Mouse (Mus musculus): Measurements from ENCODE around the gene Alkbh4. TPM values are rescaled to one million over a fixed set of nuclear protein-coding genes. Genes with fewer than 3 reads are reported as not detected.

Alkbh4 gene
- polyA plus RNA-seq, 1 experiment from 2014 or later = 12.0 TPM

DNA sequence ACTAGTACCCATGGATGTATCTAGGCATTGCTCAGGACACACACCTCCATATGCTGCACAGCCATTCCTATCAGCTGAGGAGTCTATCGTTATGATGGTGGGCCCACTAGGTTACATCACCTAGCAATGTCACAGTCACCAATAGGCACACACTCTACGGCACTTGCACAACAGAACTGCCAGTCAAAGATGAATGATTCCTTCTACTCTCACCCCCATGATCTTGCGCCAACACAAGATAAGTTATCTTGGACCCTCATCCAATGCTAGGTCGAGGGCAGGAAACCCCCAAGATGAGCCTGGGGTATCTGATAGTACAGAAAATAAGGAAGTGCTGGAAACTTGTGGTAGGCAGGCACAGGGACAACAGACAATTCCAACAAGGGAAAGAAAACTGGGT is 46.9 kb downstream of the Alkbh4 start:
- H3K36me3 ChIP-seq (replicated peaks) = peaks cover 88% of the 10 kb centered on the region
- 32% methylated on average over 4 of the region's 4 CpGs for WGBS (ENCODE audit: insufficient replicate concordance)

DNA sequence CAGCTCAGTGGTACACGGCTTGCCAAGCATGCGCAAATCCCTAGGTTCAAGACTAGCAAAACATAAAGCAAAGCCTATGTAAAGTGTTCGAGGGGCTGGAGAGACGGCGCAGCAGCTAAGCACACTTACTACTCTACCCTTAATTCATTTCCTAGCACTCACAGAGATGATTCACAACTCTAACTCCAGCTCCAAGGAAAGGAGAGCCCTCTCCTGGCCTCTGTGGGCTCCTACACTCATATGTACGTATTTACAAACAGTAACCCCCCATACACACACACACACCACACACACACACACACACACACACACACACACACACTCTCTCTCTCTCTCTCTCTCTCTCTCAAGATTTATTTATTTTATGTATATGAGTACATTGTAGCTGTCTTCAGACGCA is 47.8 kb downstream of the Alkbh4 start:
- Histone ChIP-seq H3K4me1 (replicated peaks) (0 out of 2 replicates have a peak, but pooled peaks cover 2% of the 10 kb centered on the region), H3K27ac (replicated peaks) (no peak overlapping the region), H3K4me2 (no peak overlapping the region), H3K27me3 (no peaks in the 10 kb centered on the region), H3K36me3 (replicated peaks) (peaks cover 89% of the 10 kb centered on the region), H3K4me3 (replicated peaks) (no peak overlapping the region), H3K9me3 (replicated peaks) (no peaks in the 10 kb centered on the region), H3K9ac (no peak overlapping the region)
- WGBS (ENCODE audit: insufficient replicate concordance) = 69% methylated on average over 7 of the region's 7 CpGs
- ATAC-seq (ENCODE audit: insufficient read depth) = no peak

More for the DNA sequence above, 46.9 kb downstream of the Alkbh4 start:
- no peak overlapping the region for H3K9ac ChIP-seq
- no peaks in the 10 kb centered on the region for H3K9me3 ChIP-seq (replicated peaks)
- H3K4me3 ChIP-seq (replicated peaks) = no peak overlapping the region
- H3K4me2 ChIP-seq = no peak overlapping the region
- 0 out of 2 replicates have a peak, but pooled peaks cover 5% of the 10 kb centered on the region for H3K4me1 ChIP-seq (replicated peaks)
- H3K27me3 ChIP-seq = no peaks in the 10 kb centered on the region
- no peak for ATAC-seq (ENCODE audit: insufficient read depth)
- H3K27ac ChIP-seq (replicated peaks) = no peak overlapping the region

GRCm38 (mm10) chr5:136186723-136187122 is 50.8 kb downstream of the Alkbh4 start:
- no peak overlapping the region for H3K4me3 ChIP-seq (replicated peaks)
- WGBS (ENCODE audit: insufficient replicate concordance) = 27% methylated on average over 4 of the region's 4 CpGs
- 0 out of 2 replicates have a peak, but pooled peaks cover 2% of the 10 kb centered on the region for H3K4me1 ChIP-seq (replicated peaks)
- H3K4me2 ChIP-seq = no peak overlapping the region
- H3K27me3 ChIP-seq = no peaks in the 10 kb centered on the region
- no peaks in the 10 kb centered on the region for H3K9me3 ChIP-seq (replicated peaks)
- peaks cover 88% of the 10 kb centered on the region for H3K36me3 ChIP-seq (replicated peaks)
- H3K27ac ChIP-seq (replicated peaks) = no peak overlapping the region
- ATAC-seq (ENCODE audit: insufficient read depth) = no peak
- no peak overlapping the region for H3K9ac ChIP-seq

Small RNAs within 50 kb of the gene (microRNA-seq; reads per million reads assigned to microRNA genes)
- gene Mir7035 = not detected

Other genes with a start within 250 kb of the Alkbh4 start
- 12.6 and 16.1 TPM in 2 replicates for gene Hspb1, start 248.2 kb upstream of the Alkbh4 start, polyA plus RNA-seq (2015; fragmentation: Nextera tagmentation; extraction: Ambion mirVana)
- gene Ywhag, start 201.5 kb upstream of the Alkbh4 start, polyA plus RNA-seq (2015; fragmentation: Nextera tagmentation; extraction: Ambion mirVana) = 60.9 and 65.4 TPM in 2 replicates
- gene Ssc4d, start 161.6 kb upstream of the Alkbh4 start, polyA plus RNA-seq (2015; fragmentation: Nextera tagmentation; extraction: Ambion mirVana) = 1.6 and 1.8 TPM in 2 replicates
- not detected in 2 replicates for gene Zp3, start 156.0 kb upstream of the Alkbh4 start, polyA plus RNA-seq (2015; fragmentation: Nextera tagmentation; extraction: Ambion mirVana)
- gene Dtx2, start 141.3 kb upstream of the Alkbh4 start, polyA plus RNA-seq (2015; fragmentation: Nextera tagmentation; extraction: Ambion mirVana) = 6.7 and 6.9 TPM in 2 replicates
- gene Upk3b, start 97.7 kb upstream of the Alkbh4 start, polyA plus RNA-seq (2015; fragmentation: Nextera tagmentation; extraction: Ambion mirVana) = 3.3 and 3.8 TPM in 2 replicates
- gene Upk3bl, start 81.7 kb upstream of the Alkbh4 start, polyA plus RNA-seq (2015; fragmentation: Nextera tagmentation; extraction: Ambion mirVana) = 0.08 TPM in 1 of 2 replicates, not detected in the other
- 2.1 and 2.2 TPM in 2 replicates for gene Rasa4, start 52.2 kb upstream of the Alkbh4 start, polyA plus RNA-seq (2015; fragmentation: Nextera tagmentation; extraction: Ambion mirVana)
- gene Polr2j, start 19.5 kb upstream of the Alkbh4 start, polyA plus RNA-seq (2015; fragmentation: Nextera tagmentation; extraction: Ambion mirVana) = 111 and 129 TPM in 2 replicates
- gene Lrwd1, start 72 bp upstream of the Alkbh4 start, polyA plus RNA-seq (2015; fragmentation: Nextera tagmentation; extraction: Ambion mirVana) = 34.1 and 37.2 TPM in 2 replicates
- 3.4 and 4.4 TPM in 2 replicates for gene Orai2, start 34.6 kb downstream of the Alkbh4 start, polyA plus RNA-seq (2015; fragmentation: Nextera tagmentation; extraction: Ambion mirVana)
- 16.5 and 22.5 TPM in 2 replicates for gene Prkrip1, start 62.8 kb downstream of the Alkbh4 start, polyA plus RNA-seq (2015; fragmentation: Nextera tagmentation; extraction: Ambion mirVana)
- gene Sh2b2, start 110.4 kb downstream of the Alkbh4 start, polyA plus RNA-seq (2015; fragmentation: Nextera tagmentation; extraction: Ambion mirVana) = 2.1 and 2.3 TPM in 2 replicates